Mouse (Mus musculus): ENCODE data around the gene 1700069L16Rik. TPM values are rescaled to one million over a fixed set of nuclear protein-coding genes. Genes with fewer than 3 reads are reported as not detected.

1700069L16Rik gene
- polyA plus RNA-seq, 1 experiment from 2014 or later: not detected

DNA sequence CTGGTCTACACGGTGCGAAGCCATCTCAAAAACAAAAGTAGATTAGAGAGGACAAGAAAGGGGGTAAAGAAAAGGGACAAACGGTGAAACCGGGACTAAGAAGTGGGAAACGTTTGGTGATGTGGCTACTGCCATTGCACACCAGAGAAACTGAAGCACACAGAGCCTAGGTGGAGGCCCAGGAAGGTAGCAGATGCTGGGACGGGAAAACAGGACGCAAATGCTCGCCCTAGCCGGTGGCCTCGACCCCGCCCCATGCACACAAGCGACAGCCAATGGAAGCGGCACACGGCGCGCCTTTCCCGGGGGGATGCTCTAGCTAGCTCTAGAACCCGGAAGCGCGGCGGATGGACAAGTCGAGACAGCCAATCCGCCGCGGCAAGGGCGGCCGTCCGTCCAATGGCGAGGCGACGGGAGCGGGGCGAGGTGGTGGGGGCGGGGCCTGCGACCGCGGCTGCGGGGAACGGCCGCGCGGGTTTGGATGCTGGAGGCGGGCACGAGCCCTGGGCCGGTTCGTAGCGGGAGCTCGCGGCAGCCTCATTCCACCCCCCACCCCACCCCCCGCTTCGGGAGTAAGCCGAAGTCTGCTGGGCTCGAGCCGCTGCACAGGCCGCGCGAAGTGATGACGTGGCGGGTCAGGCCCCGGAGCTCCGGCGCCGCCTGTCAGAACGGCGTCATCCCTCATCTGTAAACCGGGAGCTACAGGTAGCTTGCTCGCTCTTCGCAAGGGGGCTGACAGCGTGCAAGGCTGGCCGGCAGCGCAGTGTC, 11.0 kb upstream of the 1700069L16Rik start, which contains the start of gene Ficd:
Ficd (plus strand) TSS at position 459 of the 768 bp plus-strand sequence.
- H3K36me3 ChIP-seq (ENCODE audit: insufficient read depth, low read length): peaks cover 14% of the 10 kb centered on the region; the same call in 1 of the 2 replicates
- ATAC-seq (replicated peaks; ENCODE audit: low FRiP score, low read depth): peak; percentile 94
- WGBS: 1% methylated on average over 71 of the region's 71 CpGs

DNA sequence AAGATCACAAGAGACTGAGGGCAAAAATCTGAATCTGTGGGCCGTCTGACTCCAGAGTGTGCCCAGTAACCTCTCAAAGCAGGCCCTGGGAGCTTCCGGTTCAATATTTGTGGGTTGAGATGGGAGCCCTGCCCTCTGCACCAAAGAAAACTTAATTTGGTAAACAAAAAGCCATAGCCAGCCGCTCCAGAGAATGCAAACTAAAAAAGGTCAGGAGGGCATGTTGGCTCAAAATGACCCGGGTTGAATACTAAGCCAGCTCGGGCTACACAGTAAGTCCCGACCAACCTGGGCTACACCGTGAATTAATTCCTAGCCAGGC, 10.4 kb upstream of the 1700069L16Rik start:
- H3K9ac ChIP-seq (ENCODE audit: low read depth, low read length): peak overlapping the region; percentile 55
- H3K27me3 ChIP-seq (ENCODE audit: insufficient read depth, low read length): no peaks in the 10 kb centered on the region
- ATAC-seq (replicated peaks; ENCODE audit: low FRiP score, low read depth): peak; percentile 22; the same call in 1 of the 2 replicates
- no peak for TF ChIP-seq CTCF (IDR thresholded peaks at IDR 0.05; ENCODE audit: low read depth)
- H3K27ac ChIP-seq: peak overlapping the region; percentile 94
- H3K4me2 ChIP-seq (ENCODE audit: low read length): peak overlapping the region; percentile 90
- no peak for DNase-seq (ENCODE audit: low spot score)
- 0 out of 2 replicates have a peak, but pooled peaks cover 11% of the 10 kb centered on the region for H3K36me3 ChIP-seq (ENCODE audit: insufficient read depth, low read length)
- H3K4me3 ChIP-seq (replicated peaks; ENCODE audit: low read depth, low read length): peak overlapping the region; percentile 73
- H3K4me1 ChIP-seq (replicated peaks; ENCODE audit: insufficient read depth, low read length): no peaks in the 10 kb centered on the region
- WGBS: 27% methylated on average over 7 of the region's 7 CpGs
- H3K9me3 ChIP-seq (replicated peaks; ENCODE audit: low read length): no peaks in the 10 kb centered on the region

More for the DNA sequence above, 11.0 kb upstream of the 1700069L16Rik start, which contains the start of gene Ficd:
- Histone ChIP-seq H3K4me1 (replicated peaks; ENCODE audit: insufficient read depth, low read length) (no peaks in the 10 kb centered on the region), H3K27ac (peak within 1 kb of the TSS; percentile 94), H3K27me3 (ENCODE audit: insufficient read depth, low read length) (no peaks in the 10 kb centered on the region), H3K4me2 (ENCODE audit: low read length) (peak within 1 kb of the TSS; percentile 90), H3K9ac (ENCODE audit: low read depth, low read length) (peak within 1 kb of the TSS; percentile 82), H3K9me3 (replicated peaks; ENCODE audit: low read length) (no peaks in the 10 kb centered on the region), H3K4me3 (replicated peaks; ENCODE audit: low read depth, low read length) (peak within 1 kb of the TSS; percentile 73)
- TF ChIP-seq CTCF (IDR thresholded peaks at IDR 0.05; ENCODE audit: low read depth): no peak
- DNase-seq (ENCODE audit: low spot score): peak; percentile 99

DNA sequence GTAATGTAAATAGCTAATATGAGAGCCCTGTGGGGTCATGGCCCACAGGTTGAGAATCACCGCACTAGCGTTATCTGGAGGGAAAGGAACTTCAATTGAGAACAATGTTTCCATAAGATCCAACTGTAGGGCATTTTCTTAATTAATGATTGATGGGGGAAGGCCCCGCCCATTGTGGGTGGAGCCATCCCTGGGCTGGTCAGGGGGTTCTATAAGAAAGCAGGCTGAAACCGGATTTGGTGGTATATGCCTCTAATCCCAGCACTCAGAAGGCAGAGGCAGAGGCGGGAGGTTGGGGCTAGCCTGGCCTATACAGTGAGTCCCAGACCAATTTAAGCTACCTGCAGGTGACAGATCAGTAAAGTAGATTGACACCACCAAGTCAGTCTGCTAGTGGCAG, 9.8 kb upstream of the 1700069L16Rik start:
- WGBS: 71% methylated on average over 5 of the region's 5 CpGs
- Histone ChIP-seq H3K4me1 (replicated peaks; ENCODE audit: insufficient read depth, low read length) (no peaks in the 10 kb centered on the region), H3K27ac (no peak overlapping the region), H3K27me3 (ENCODE audit: insufficient read depth, low read length) (no peaks in the 10 kb centered on the region), H3K9me3 (replicated peaks; ENCODE audit: low read length) (no peaks in the 10 kb centered on the region), H3K36me3 (ENCODE audit: insufficient read depth, low read length) (0 out of 2 replicates have a peak, but pooled peaks cover 11% of the 10 kb centered on the region), H3K4me3 (replicated peaks; ENCODE audit: low read depth, low read length) (no peak overlapping the region), H3K9ac (ENCODE audit: low read depth, low read length) (no peak overlapping the region), H3K4me2 (ENCODE audit: low read length) (no peak overlapping the region)
- TF ChIP-seq CTCF (IDR thresholded peaks at IDR 0.05; ENCODE audit: low read depth): no peak
- ATAC-seq (replicated peaks; ENCODE audit: low FRiP score, low read depth) (no peak), DNase-seq (ENCODE audit: low spot score) (no peak)

DNA sequence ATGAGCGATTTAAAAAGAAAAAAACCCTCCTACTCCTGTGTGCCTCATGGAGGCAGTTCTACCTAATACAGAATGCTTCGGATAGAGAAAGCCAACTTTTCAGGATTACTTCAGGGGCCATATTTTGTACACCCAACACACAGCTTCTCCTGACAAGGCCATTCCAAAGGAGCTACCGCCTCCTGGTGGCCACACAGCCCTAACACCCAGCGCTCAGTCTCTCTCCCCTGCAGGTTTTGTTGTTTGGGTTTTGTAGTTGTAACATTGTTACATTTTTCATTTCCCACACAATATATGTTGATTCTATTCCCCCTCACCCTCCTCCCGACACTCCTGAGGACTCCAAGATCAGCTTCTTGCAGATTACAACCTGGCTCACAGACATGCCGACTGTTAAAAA, 7.6 kb upstream of the 1700069L16Rik start:
- peak; percentile 69 for DNase-seq (ENCODE audit: low spot score)
- Histone ChIP-seq H3K4me3 (replicated peaks; ENCODE audit: low read depth, low read length) (no peak overlapping the region), H3K4me2 (ENCODE audit: low read length) (no peak overlapping the region), H3K9ac (ENCODE audit: low read depth, low read length) (no peak overlapping the region), H3K27me3 (ENCODE audit: insufficient read depth, low read length) (no peaks in the 10 kb centered on the region), H3K9me3 (replicated peaks; ENCODE audit: low read length) (no peaks in the 10 kb centered on the region), H3K36me3 (ENCODE audit: insufficient read depth, low read length) (no peaks in the 10 kb centered on the region), H3K4me1 (replicated peaks; ENCODE audit: insufficient read depth, low read length) (no peaks in the 10 kb centered on the region), H3K27ac (no peak overlapping the region)
- 29% methylated on average over 6 of the region's 6 CpGs for WGBS
- peak; percentile 85 for TF ChIP-seq CTCF (IDR thresholded peaks at IDR 0.05; ENCODE audit: low read depth)
- ATAC-seq (replicated peaks; ENCODE audit: low FRiP score, low read depth): no peak

DNA sequence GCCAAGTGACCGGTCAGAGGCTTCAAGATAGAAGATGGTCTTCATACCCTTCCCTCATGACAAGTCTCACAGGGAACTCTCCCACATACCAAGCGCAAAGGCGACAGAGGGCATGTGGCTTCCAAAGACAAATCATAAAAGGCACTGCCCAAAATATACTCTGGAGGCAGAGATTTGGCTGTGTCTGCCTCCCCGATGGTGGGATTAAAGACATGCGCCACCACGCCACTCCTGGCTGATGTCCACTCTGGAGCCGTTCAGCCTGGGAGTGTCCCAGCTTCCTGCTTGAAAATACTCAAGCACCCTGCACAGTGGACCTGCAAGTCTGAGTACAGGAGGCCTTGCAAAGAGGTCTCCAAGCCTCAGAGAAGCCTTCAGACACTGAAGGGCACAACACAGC, 6.6 kb upstream of the 1700069L16Rik start:
- no peak overlapping the region for H3K4me3 ChIP-seq (replicated peaks; ENCODE audit: low read depth, low read length)
- H3K4me1 ChIP-seq (replicated peaks; ENCODE audit: insufficient read depth, low read length): no peaks in the 10 kb centered on the region
- H3K4me2 ChIP-seq (ENCODE audit: low read length): no peak overlapping the region
- no peak overlapping the region for H3K27ac ChIP-seq
- H3K9me3 ChIP-seq (replicated peaks; ENCODE audit: low read length): no peaks in the 10 kb centered on the region
- no peak for ATAC-seq (replicated peaks; ENCODE audit: low FRiP score, low read depth)
- TF ChIP-seq CTCF (IDR thresholded peaks at IDR 0.05; ENCODE audit: low read depth): no peak
- H3K36me3 ChIP-seq (ENCODE audit: insufficient read depth, low read length): no peaks in the 10 kb centered on the region
- H3K27me3 ChIP-seq (ENCODE audit: insufficient read depth, low read length): no peaks in the 10 kb centered on the region
- no peak for DNase-seq (ENCODE audit: low spot score)
- no peak overlapping the region for H3K9ac ChIP-seq (ENCODE audit: low read depth, low read length)
- 81% methylated on average over 7 of the region's 7 CpGs for WGBS

DNA sequence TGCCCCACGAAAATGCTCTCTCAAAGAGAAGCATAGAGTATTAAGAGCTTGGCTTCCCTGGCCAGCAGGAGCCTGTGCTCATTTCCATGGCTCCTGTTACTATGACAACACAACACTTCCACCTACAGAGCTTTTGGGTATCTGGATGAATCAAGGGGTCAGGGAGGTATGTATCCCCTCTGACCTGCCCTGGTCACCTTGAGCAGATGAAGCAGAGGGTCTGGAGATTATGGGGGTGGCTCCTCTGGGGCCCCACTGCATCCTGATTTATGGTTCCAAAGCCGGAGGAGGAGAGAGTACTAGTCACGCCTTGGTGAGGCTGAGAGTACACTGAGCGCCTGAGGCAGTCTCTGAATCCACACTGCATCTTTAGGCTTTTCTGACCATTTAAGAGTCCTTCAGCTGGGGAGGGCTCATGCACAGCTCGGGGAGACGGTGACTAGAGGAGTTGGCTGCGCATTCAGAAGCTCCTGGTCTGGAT, 6.1 kb upstream of the 1700069L16Rik start:
- no peaks in the 10 kb centered on the region for H3K27me3 ChIP-seq (ENCODE audit: insufficient read depth, low read length)
- ATAC-seq (replicated peaks; ENCODE audit: low FRiP score, low read depth) (no peak), DNase-seq (ENCODE audit: low spot score) (peak; percentile 10)
- no peak overlapping the region for H3K4me3 ChIP-seq (replicated peaks; ENCODE audit: low read depth, low read length)
- no peak overlapping the region for H3K9ac ChIP-seq (ENCODE audit: low read depth, low read length)
- no peak overlapping the region for H3K27ac ChIP-seq
- TF ChIP-seq CTCF (IDR thresholded peaks at IDR 0.05; ENCODE audit: low read depth): no peak
- no peaks in the 10 kb centered on the region for H3K9me3 ChIP-seq (replicated peaks; ENCODE audit: low read length)
- no peaks in the 10 kb centered on the region for H3K4me1 ChIP-seq (replicated peaks; ENCODE audit: insufficient read depth, low read length)
- WGBS: 40% methylated on average over 7 of the region's 7 CpGs
- H3K4me2 ChIP-seq (ENCODE audit: low read length): no peak overlapping the region
- H3K36me3 ChIP-seq (ENCODE audit: insufficient read depth, low read length): no peaks in the 10 kb centered on the region

All from kidney, postnatal 0 days (tissue).